Comparison of ENCODE assay signal across 28 mouse cellular contexts in genomic region chr3:61285924-61286520, GRCm38 (mm10).
DNase-seq lines count a peak whose midpoint lies in the region; ATAC-seq and TF ChIP-seq lines count a peak whose summit lies in the region.
"Had no signal": no experiment of that assay in that cellular context is flagged by ENCODE, and none has a peak within 500 bp of the region (broad histone marks: within the 10 kb centered on the region; RNA-seq: fewer than 3 reads in every experiment).

No protein-coding gene starts in this region.

- H3K9me3 ChIP-seq in intestine, embryonic 14.5 days (ENCODE audit: control insufficient read depth, low read length): no peaks in the 10 kb centered on the region
- H3K9me3 ChIP-seq in intestine, postnatal 0 days (ENCODE audit: control insufficient read depth): no peaks in the 10 kb centered on the region
- no peaks in the 10 kb centered on the region for H3K9me3 ChIP-seq in neural tube, embryonic 15.5 days (replicated peaks)
- H3K9me3 ChIP-seq in forebrain, embryonic 15.5 days: no peaks in the 10 kb centered on the region
- no peaks in the 10 kb centered on the region for H3K9me3 ChIP-seq in lung, postnatal 0 days (ENCODE audit: low read length)
- H3K9me3 ChIP-seq: embryonic facial prominence, embryonic 13.5 days; limb, embryonic 13.5 days; liver, embryonic 13.5 days; midbrain, embryonic 15.5 days; stomach, embryonic 15.5 days had no signal

- peak overlapping the region; percentile 18 for H3K4me2 ChIP-seq in intestine, embryonic 14.5 days (ENCODE audit: low read length)
- no peak overlapping the region for H3K4me2 ChIP-seq in intestine, postnatal 0 days (replicated peaks; ENCODE audit: low read depth)
- 0 out of 2 replicates have a peak overlapping the region, but pooled peaks have one; percentile 2 for H3K4me2 ChIP-seq in neural tube, embryonic 15.5 days
- no peak overlapping the region for H3K4me2 ChIP-seq in forebrain, embryonic 15.5 days (replicated peaks)
- no peak overlapping the region for H3K4me2 ChIP-seq in lung, postnatal 0 days (replicated peaks; ENCODE audit: low read depth, low read length)
- H3K4me2 ChIP-seq: embryonic facial prominence, embryonic 13.5 days; heart, embryonic 11.5 days; limb, embryonic 13.5 days; liver, embryonic 13.5 days; midbrain, embryonic 15.5 days; stomach, embryonic 15.5 days had no signal

- ATAC-seq in intestine, embryonic 14.5 days (replicated peaks; ENCODE audit: low FRiP score, low TSS enrichment, low read depth): no peak
- ATAC-seq in intestine, postnatal 0 days: no peak
- ATAC-seq in neural tube, embryonic 15.5 days (ENCODE audit: low FRiP score): 0 out of 2 replicates have a peak, but pooled peaks have one; percentile 53
- peak; percentile 60 for ATAC-seq in forebrain, embryonic 15.5 days (replicated peaks)
- ATAC-seq in lung, postnatal 0 days: no peak
- ATAC-seq: activated CD4-positive, CD25-positive, alpha-beta regulatory T cell, adult 4 months; midbrain, embryonic 15.5 days had no signal

- no peak for DNase-seq in intestine, embryonic 14.5 days (ENCODE audit: low spot score)
- DNase-seq in neural tube, embryonic 10.5 days (ENCODE audit: extremely low spot score, low spot score): no peak
- no peak for DNase-seq in lung, postnatal 0 days (ENCODE audit: low spot score)
- no peak for DNase-seq in yolk sac, embryonic 10.5 days (ENCODE audit: low spot score)
- DNase-seq: adrenal gland, adult 8-10 months; B cell, adult 2 months; cerebellum, adult 8-10 months; cerebellum, postnatal 36 days; embryo, embryonic 11 days; gastrocnemius, postnatal 14 days; heart, adult 11 months; kidney, adult 9 months; kidney, postnatal 14 days; liver, embryonic 13.5 days; lung, adult 2 months; lung, postnatal 4 days; thymus, postnatal 25 days had no signal

- H3K4me3 ChIP-seq in intestine, embryonic 14.5 days (ENCODE audit: low read depth, low read length): no peak overlapping the region
- no peak overlapping the region for H3K4me3 ChIP-seq in intestine, postnatal 0 days (ENCODE audit: low read depth, low read length)
- H3K4me3 ChIP-seq in neural tube, embryonic 15.5 days (replicated peaks): no peak overlapping the region
- H3K4me3 ChIP-seq in forebrain, embryonic 15.5 days: no peak overlapping the region
- no peak overlapping the region for H3K4me3 ChIP-seq in lung, postnatal 0 days (ENCODE audit: low read depth, low read length)
- H3K4me3 ChIP-seq: embryonic facial prominence, embryonic 13.5 days; erythroblast, embryonic 14.5 days; limb, embryonic 13.5 days; liver, embryonic 13.5 days; midbrain, embryonic 15.5 days; myocyte; stomach, embryonic 15.5 days had no signal

- WGBS in intestine, embryonic 14.5 days: 51% methylated on average over 10 of the region's 10 CpGs
- 47% methylated on average over 10 of the region's 10 CpGs for WGBS in intestine, postnatal 0 days
- WGBS in neural tube, embryonic 15.5 days: 43% methylated on average over 10 of the region's 10 CpGs
- WGBS in forebrain, embryonic 15.5 days: 36% methylated on average over 10 of the region's 10 CpGs
- WGBS in lung, postnatal 0 days: 56% methylated on average over 10 of the region's 10 CpGs

- H3K4me1 ChIP-seq in intestine, embryonic 14.5 days (replicated peaks; ENCODE audit: control insufficient read depth, insufficient read depth, low read length): no peaks in the 10 kb centered on the region
- no peaks in the 10 kb centered on the region for H3K4me1 ChIP-seq in intestine, postnatal 0 days (replicated peaks; ENCODE audit: control insufficient read depth, insufficient read depth, low read length)
- no peaks in the 10 kb centered on the region; the same call in 1 of the 2 replicates for H3K4me1 ChIP-seq in neural tube, embryonic 15.5 days
- 0 out of 2 replicates have a peak, but pooled peaks cover 3% of the 10 kb centered on the region for H3K4me1 ChIP-seq in forebrain, embryonic 15.5 days
- H3K4me1 ChIP-seq in lung, postnatal 0 days (ENCODE audit: insufficient read depth, low read depth, low read length): no peaks in the 10 kb centered on the region
- H3K4me1 ChIP-seq: embryonic facial prominence, embryonic 13.5 days; limb, embryonic 13.5 days; liver, embryonic 13.5 days; midbrain, embryonic 15.5 days; stomach, embryonic 15.5 days had no signal

- no peak overlapping the region for H3K9ac ChIP-seq in intestine, embryonic 14.5 days (ENCODE audit: low read length)
- H3K9ac ChIP-seq in intestine, postnatal 0 days (ENCODE audit: low read depth, low read length): no peak overlapping the region
- H3K9ac ChIP-seq in neural tube, embryonic 15.5 days (replicated peaks): no peak overlapping the region
- H3K9ac ChIP-seq in forebrain, embryonic 15.5 days (replicated peaks): no peak overlapping the region
- no peak overlapping the region for H3K9ac ChIP-seq in lung, postnatal 0 days (replicated peaks; ENCODE audit: low read depth)
- H3K9ac ChIP-seq: embryonic facial prominence, embryonic 13.5 days; limb, embryonic 13.5 days; liver, embryonic 13.5 days; midbrain, embryonic 15.5 days; stomach, embryonic 15.5 days had no signal

- no peak for TF ChIP-seq EP300 in lung, postnatal 0 days (IDR thresholded peaks at IDR 0.05)

- no peak for TF ChIP-seq CTCF in intestine, postnatal 0 days (IDR thresholded peaks at IDR 0.05; ENCODE audit: low read depth)
- no peak for TF ChIP-seq CTCF in lung, postnatal 0 days (IDR thresholded peaks at IDR 0.05)

- no peaks in the 10 kb centered on the region for H3K27me3 ChIP-seq in intestine, embryonic 14.5 days (replicated peaks; ENCODE audit: control insufficient read depth, insufficient read depth, low read length)
- H3K27me3 ChIP-seq in intestine, postnatal 0 days (replicated peaks; ENCODE audit: control insufficient read depth, insufficient read depth, low read length): no peaks in the 10 kb centered on the region
- H3K27me3 ChIP-seq in neural tube, embryonic 15.5 days (replicated peaks): no peaks in the 10 kb centered on the region
- H3K27me3 ChIP-seq in forebrain, embryonic 15.5 days: no peaks in the 10 kb centered on the region
- no peaks in the 10 kb centered on the region for H3K27me3 ChIP-seq in lung, postnatal 0 days (replicated peaks; ENCODE audit: insufficient read depth, low read length)
- H3K27me3 ChIP-seq: embryonic facial prominence, embryonic 13.5 days; limb, embryonic 13.5 days; liver, embryonic 13.5 days; midbrain, embryonic 15.5 days; stomach, embryonic 15.5 days had no signal

- no peaks in the 10 kb centered on the region for H3K36me3 ChIP-seq in intestine, embryonic 14.5 days (ENCODE audit: control insufficient read depth, insufficient read depth, low read length)
- H3K36me3 ChIP-seq in intestine, postnatal 0 days (ENCODE audit: control insufficient read depth, insufficient read depth): no peaks in the 10 kb centered on the region
- H3K36me3 ChIP-seq in neural tube, embryonic 15.5 days: no peaks in the 10 kb centered on the region
- H3K36me3 ChIP-seq in forebrain, embryonic 15.5 days: no peaks in the 10 kb centered on the region
- H3K36me3 ChIP-seq in lung, postnatal 0 days (ENCODE audit: insufficient read depth, low read length): no peaks in the 10 kb centered on the region
- H3K36me3 ChIP-seq: embryonic facial prominence, embryonic 13.5 days; limb, embryonic 13.5 days; liver, embryonic 13.5 days; midbrain, embryonic 15.5 days; stomach, embryonic 15.5 days had no signal

- H3K27ac ChIP-seq in intestine, embryonic 14.5 days (ENCODE audit: low read depth): no peak overlapping the region
- H3K27ac ChIP-seq in intestine, postnatal 0 days (ENCODE audit: low read depth, low read length): no peak overlapping the region
- no peak overlapping the region for H3K27ac ChIP-seq in neural tube, embryonic 15.5 days (replicated peaks)
- peak overlapping the region; percentile 43; the same call in 1 of the 2 replicates for H3K27ac ChIP-seq in forebrain, embryonic 15.5 days (replicated peaks)
- no peak overlapping the region for H3K27ac ChIP-seq in lung, postnatal 0 days (ENCODE audit: low read length)
- H3K27ac ChIP-seq: embryonic facial prominence, embryonic 13.5 days; limb, embryonic 13.5 days; liver, embryonic 13.5 days; midbrain, embryonic 15.5 days; stomach, embryonic 15.5 days had no signal

Comparison
In these comparisons a context has a peak if more than half of its experiments do, and no peak if none do; other contexts are left out.
1. H3K4me2 ChIP-seq: peak in intestine, embryonic 14.5 days (single experiment) and neural tube, embryonic 15.5 days (single experiment); none in intestine, postnatal 0 days (single experiment), forebrain, embryonic 15.5 days (single experiment) and lung, postnatal 0 days (single experiment).
2. ATAC-seq: peak in neural tube, embryonic 15.5 days (single experiment) and forebrain, embryonic 15.5 days (single experiment); none in intestine, embryonic 14.5 days (single experiment), intestine, postnatal 0 days (single experiment) and lung, postnatal 0 days (single experiment).